Mouse (Mus musculus): ENCODE results near the gene Chl1. TPM values are rescaled to one million over a fixed set of nuclear protein-coding genes. Genes with fewer than 3 reads are reported as not detected.

Gene Chl1
- total RNA-seq, 1 experiment, result 0.22 TPM

- Histone ChIP-seq H3K4me3 (ENCODE audit: insufficient read depth in 1 of 2, low read depth in 1 of 2, low read length in 2 of 2, poor library complexity in 1 of 2, severe bottlenecking in 1 of 2) (peak overlapping the region in 1 of 2 experiments; percentile 62; a peak in 2 of 4 replicates), H3K9ac (ENCODE audit: insufficient read depth, low read depth, low read length, poor library complexity, severe bottlenecking) (no peak overlapping the region), H3K4me1 (ENCODE audit: control insufficient read depth in 2 of 2, insufficient read depth in 2 of 2, low read length in 2 of 2, poor library complexity in 1 of 2) (no peaks in the 10 kb centered on the region), H3K36me3 (ENCODE audit: control insufficient read depth, insufficient read depth, low read length, poor library complexity, severe bottlenecking) (no peaks in the 10 kb centered on the region), H3K9me3 (ENCODE audit: control insufficient read depth, insufficient read depth, low read depth, low read length) (no peaks in the 10 kb centered on the region), H3K27ac (ENCODE audit: insufficient read depth, low read depth, low read length, poor library complexity, severe bottlenecking) (no peak overlapping the region)
- no peak for TF ChIP-seq CHD2 (IDR thresholded peaks at IDR 0.05; ENCODE audit: low read depth, low read length)
- TF ChIP-seq ZNF384 (IDR thresholded peaks at IDR 0.05; ENCODE audit: low read depth, low read length), result no peak
- no peak for TF ChIP-seq ZC3H11A (IDR thresholded peaks at IDR 0.05; ENCODE audit: borderline replicate concordance, low read depth, low read length)
- no peak for TF ChIP-seq MAFK (IDR thresholded peaks at IDR 0.05; ENCODE audit: insufficient read depth, low read depth, low read length)
- no peak for TF ChIP-seq HCFC1 (IDR thresholded peaks at IDR 0.05; ENCODE audit: borderline replicate concordance, insufficient read depth, low read length)
- DNase-seq (ENCODE audit: low read depth, low spot score), result no peak
- in situ Hi-C loops (cut with MboI; ENCODE audit: low sequenced_read_pairs in 2 of 2, unreplicated experiment in 2 of 2), result no loop called here
Measured at GRCm38 (mm10) chr6:103511290-103511971, 1.0 kb downstream of the Chl1 start.

- H3K9ac ChIP-seq (ENCODE audit: insufficient read depth, low read depth, low read length, poor library complexity, severe bottlenecking), result no peak overlapping the region
- no peaks in the 10 kb centered on the region for H3K9me3 ChIP-seq (ENCODE audit: control insufficient read depth, insufficient read depth, low read depth, low read length)
- H3K36me3 ChIP-seq (ENCODE audit: control insufficient read depth, insufficient read depth, low read length, poor library complexity, severe bottlenecking), result no peaks in the 10 kb centered on the region
- no peaks in the 10 kb centered on the region for H3K4me1 ChIP-seq (ENCODE audit: control insufficient read depth in 2 of 2, insufficient read depth in 2 of 2, low read length in 2 of 2, poor library complexity in 1 of 2)
- no peak overlapping the region for H3K27ac ChIP-seq (ENCODE audit: insufficient read depth, low read depth, low read length, poor library complexity, severe bottlenecking)
- peak overlapping the region; percentile 50 to 62 for H3K4me3 ChIP-seq (ENCODE audit: insufficient read depth in 1 of 2, low read depth in 1 of 2, low read length in 2 of 2, poor library complexity in 1 of 2, severe bottlenecking in 1 of 2)
- in situ Hi-C loops (cut with MboI; ENCODE audit: low sequenced_read_pairs in 2 of 2, unreplicated experiment in 2 of 2), result no loop called here
- no peak for TF ChIP-seq MAFK (IDR thresholded peaks at IDR 0.05; ENCODE audit: insufficient read depth, low read depth, low read length)
- no peak for TF ChIP-seq ZNF384 (IDR thresholded peaks at IDR 0.05; ENCODE audit: low read depth, low read length)
- peak; percentile 49 for DNase-seq (ENCODE audit: low read depth, low spot score)
Measured at GRCm38 (mm10) chr6:103511972-103512565, 1.7 kb downstream of the Chl1 start.

- Histone ChIP-seq H3K27ac (ENCODE audit: insufficient read depth, low read depth, low read length, poor library complexity, severe bottlenecking) (no peak overlapping the region), H3K4me1 (ENCODE audit: control insufficient read depth in 2 of 2, insufficient read depth in 2 of 2, low read length in 2 of 2, poor library complexity in 1 of 2) (no peaks in the 10 kb centered on the region), H3K4me3 (ENCODE audit: insufficient read depth in 1 of 2, low read depth in 1 of 2, low read length in 2 of 2, poor library complexity in 1 of 2, severe bottlenecking in 1 of 2) (no peak overlapping the region), H3K36me3 (ENCODE audit: control insufficient read depth, insufficient read depth, low read length, poor library complexity, severe bottlenecking) (no peaks in the 10 kb centered on the region), H3K9me3 (ENCODE audit: control insufficient read depth, insufficient read depth, low read depth, low read length) (no peaks in the 10 kb centered on the region), H3K9ac (ENCODE audit: insufficient read depth, low read depth, low read length, poor library complexity, severe bottlenecking) (no peak overlapping the region)
- DNase-seq (ENCODE audit: low read depth, low spot score), result no peak
- in situ Hi-C loops (cut with MboI; ENCODE audit: low sequenced_read_pairs in 2 of 2, unreplicated experiment in 2 of 2), result no loop called here
- no peak for TF ChIP-seq CHD2 (IDR thresholded peaks at IDR 0.05; ENCODE audit: low read depth, low read length)
- TF ChIP-seq MAFK (IDR thresholded peaks at IDR 0.05; ENCODE audit: insufficient read depth, low read depth, low read length), result no peak
- TF ChIP-seq HCFC1 (IDR thresholded peaks at IDR 0.05; ENCODE audit: borderline replicate concordance, insufficient read depth, low read length), result no peak
- TF ChIP-seq ZC3H11A (IDR thresholded peaks at IDR 0.05; ENCODE audit: borderline replicate concordance, low read depth, low read length), result no peak
- no peak for TF ChIP-seq ZNF384 (IDR thresholded peaks at IDR 0.05; ENCODE audit: low read depth, low read length)
Measured at GRCm38 (mm10) chr6:103512911-103513321, 2.5 kb downstream of the Chl1 start.

- Histone ChIP-seq H3K36me3 (ENCODE audit: control insufficient read depth, insufficient read depth, low read length, poor library complexity, severe bottlenecking) (no peaks in the 10 kb centered on the region), H3K27ac (ENCODE audit: insufficient read depth, low read depth, low read length, poor library complexity, severe bottlenecking) (no peak overlapping the region), H3K4me1 (ENCODE audit: control insufficient read depth in 2 of 2, insufficient read depth in 2 of 2, low read length in 2 of 2, poor library complexity in 1 of 2) (no peaks in the 10 kb centered on the region), H3K9me3 (ENCODE audit: control insufficient read depth, insufficient read depth, low read depth, low read length) (no peaks in the 10 kb centered on the region), H3K4me3 (ENCODE audit: insufficient read depth in 1 of 2, low read depth in 1 of 2, low read length in 2 of 2, poor library complexity in 1 of 2, severe bottlenecking in 1 of 2) (no peak overlapping the region), H3K9ac (ENCODE audit: insufficient read depth, low read depth, low read length, poor library complexity, severe bottlenecking) (no peak overlapping the region)
- DNase-seq (ENCODE audit: low read depth, low spot score), result no peak
- in situ Hi-C loops (cut with MboI; ENCODE audit: low sequenced_read_pairs in 2 of 2, unreplicated experiment in 2 of 2), result no loop called here
- TF ChIP-seq CHD2 (IDR thresholded peaks at IDR 0.05; ENCODE audit: low read depth, low read length) (no peak), HCFC1 (IDR thresholded peaks at IDR 0.05; ENCODE audit: borderline replicate concordance, insufficient read depth, low read length) (no peak), ZNF384 (IDR thresholded peaks at IDR 0.05; ENCODE audit: low read depth, low read length) (no peak), ZC3H11A (IDR thresholded peaks at IDR 0.05; ENCODE audit: borderline replicate concordance, low read depth, low read length) (no peak), MAFK (IDR thresholded peaks at IDR 0.05; ENCODE audit: insufficient read depth, low read depth, low read length) (no peak)
Measured at GRCm38 (mm10) chr6:103513621-103514241, 3.3 kb downstream of the Chl1 start.

All from ES-E14 (cell line).